Mouse (Mus musculus) G1E (cell line): Measurements from ENCODE around the gene Masp2. TPM values are rescaled to one million over a fixed set of nuclear protein-coding genes. Genes with fewer than 3 reads are reported as not detected.

Source experiments
- ATAC-seq: 2 replicates; pipeline ENCODE4 v1.8.0; 2016; ENCODE audit warnings: mild to moderate bottlenecking; ENCODE audit not compliant: insufficient number of reproducible peaks, poor library complexity, low FRiP score, severe bottlenecking; ENCODE audit errors: extremely low read depth
- DNase-seq: peaks from one replicate; pipeline ENCODE4 v3.0.0; 2012; ENCODE audit warnings: low spot score
- H3K27me3 ChIP-seq: 2 replicates; pipeline ENCODE4 v1.6.1; 2012; ENCODE audit warnings: mild to moderate bottlenecking, low read length, inconsistent platforms; ENCODE audit not compliant: insufficient read depth
- H3K36me3 ChIP-seq: replicated peaks from 2 replicates; pipeline ENCODE3; 2012; ENCODE audit warnings: mild to moderate bottlenecking, inconsistent platforms
- H3K4me1 ChIP-seq: 2 replicates; pipeline ENCODE4 v1.6.1; 2012; ENCODE audit warnings: low read depth, low read length, inconsistent platforms, mixed read lengths; ENCODE audit not compliant: insufficient read depth
- H3K4me3 ChIP-seq: 2 replicates; pipeline ENCODE4 v1.5.1; 2012; ENCODE audit warnings: low read depth, mild to moderate bottlenecking, inconsistent platforms, low read length, moderate library complexity, mixed read lengths
- H3K9me3 ChIP-seq: replicated peaks from 2 replicates; pipeline ENCODE4 v1.6.1; 2012; ENCODE audit warnings: inconsistent platforms
- CTCF ChIP-seq: IDR thresholded peaks from 2 replicates; pipeline ENCODE4 v1.5.1; 2012; ENCODE audit warnings: low read depth, low read length, inconsistent platforms, mixed read lengths
- GATA1 ChIP-seq: IDR thresholded peaks from 2 replicates; pipeline ENCODE4 v1.6.1; 2012; ENCODE audit warnings: borderline replicate concordance, low read length, inconsistent platforms, mixed read lengths
- GATA2 ChIP-seq: IDR thresholded peaks from 2 replicates; pipeline ENCODE4 v1.6.1; 2012; ENCODE audit warnings: low read depth, low read length, inconsistent platforms, borderline replicate concordance
- POLR2AphosphoS5 ChIP-seq: IDR thresholded peaks from 2 replicates; pipeline ENCODE4 v1.6.1; 2012; ENCODE audit warnings: low read depth, low read length, inconsistent platforms; ENCODE audit not compliant: insufficient replicate concordance
- TAL1 ChIP-seq: conservative IDR thresholded peaks from 2 replicates; pipeline ENCODE4 v1.6.1; 2012; ENCODE audit warnings: low read depth, low read length, inconsistent platforms, mixed read lengths
- polyA plus RNA-seq: library from polyadenylated mRNA; stranded (reverse); fragments of >175 nt; gene quantifications from 2 replicates; pipeline ENCODE4 v1.2.3, GENCODE M21; 2012
- total RNA-seq, 2 experiments: library from RNA; stranded (forward) in 1 of 2; stranded (reverse) in 1 of 2; fragments of 200-1000 nt in 1 of 2; fragments of >200 nt in 1 of 2; fragmentation: Nextera tagmentation in 1 of 2; gene quantifications; 2 replicates each; pipeline ENCODE4 v1.2.3; 2014 to 2017

The Masp2 gene
- total and polyA plus RNA-seq, 3 experiments, result 0.69 to 18.1 (median 2.9) TPM

GRCm38 (mm10) chr4:148604541-148605165 lies 2.3 kb downstream of the Masp2 start:
- H3K4me3 ChIP-seq, result no peak overlapping the region
- TF ChIP-seq POLR2AphosphoS5 (no peak), CTCF (peak; percentile 70)
- peak; percentile 50 for DNase-seq

GRCm38 (mm10) chr4:148607758-148608157 lies 5.4 kb downstream of the Masp2 start:
- TF ChIP-seq CTCF, result peak; percentile 66
- no peak for TF ChIP-seq TAL1
- Histone ChIP-seq H3K4me1 (peaks cover 24% of the 10 kb centered on the region; the same call in 1 of the 2 replicates), H3K27me3 (no peaks in the 10 kb centered on the region), H3K36me3 (peaks cover 91% of the 10 kb centered on the region), H3K4me3 (no peak overlapping the region), H3K9me3 (no peaks in the 10 kb centered on the region)
- no peak for DNase-seq
- 0 out of 2 replicates have a peak, but pooled peaks have one; percentile 16 for ATAC-seq

More at GRCm38 (mm10) chr4:148604541-148605165, 2.3 kb downstream of the Masp2 start:
- Histone ChIP-seq H3K9me3 (no peaks in the 10 kb centered on the region), H3K27me3 (no peaks in the 10 kb centered on the region), H3K4me1 (peaks cover 19% of the 10 kb centered on the region), H3K36me3 (peaks cover 89% of the 10 kb centered on the region)
- ATAC-seq, result peak; percentile 74

- ATAC-seq, result no peak
Observed at GRCm38 (mm10) chr4:148609805-148610204, 7.5 kb downstream of the Masp2 start.

GRCm38 (mm10) chr4:148610631-148611364 lies 8.4 kb downstream of the Masp2 start:
- peaks cover 26% of the 10 kb centered on the region for H3K4me1 ChIP-seq
- H3K9me3 ChIP-seq, result no peaks in the 10 kb centered on the region
- no peak for TF ChIP-seq GATA2
- no peak for TF ChIP-seq TAL1
- peak; percentile 71; the same call in 1 of the 2 replicates for TF ChIP-seq POLR2AphosphoS5
- no peak for TF ChIP-seq CTCF
- no peak for TF ChIP-seq GATA1
- H3K27me3 ChIP-seq, result no peaks in the 10 kb centered on the region
- ATAC-seq (no peak), DNase-seq (no peak)
- peaks cover 90% of the 10 kb centered on the region for H3K36me3 ChIP-seq
- H3K4me3 ChIP-seq, result no peak overlapping the region

More at GRCm38 (mm10) chr4:148609805-148610204, 7.5 kb downstream of the Masp2 start:
- TF ChIP-seq POLR2AphosphoS5, result no peak
- no peak for TF ChIP-seq TAL1
- TF ChIP-seq CTCF, result no peak
- no peak for TF ChIP-seq GATA1
- TF ChIP-seq GATA2, result no peak
- Histone ChIP-seq H3K27me3 (no peaks in the 10 kb centered on the region), H3K4me3 (no peak overlapping the region), H3K9me3 (no peaks in the 10 kb centered on the region), H3K36me3 (peaks cover 88% of the 10 kb centered on the region), H3K4me1 (peaks cover 26% of the 10 kb centered on the region)
- no peak for DNase-seq

GRCm38 (mm10) chr4:148612557-148612956 lies 10.2 kb downstream of the Masp2 start:
- Histone ChIP-seq H3K4me3 (no peak overlapping the region), H3K9me3 (no peaks in the 10 kb centered on the region), H3K27me3 (no peaks in the 10 kb centered on the region), H3K36me3 (peaks cover 87% of the 10 kb centered on the region), H3K4me1 (peaks cover 26% of the 10 kb centered on the region)
- no peak for ATAC-seq
- DNase-seq, result no peak
- TF ChIP-seq POLR2AphosphoS5 (no peak), GATA2 (no peak), TAL1 (no peak), CTCF (no peak), GATA1 (no peak)

GRCm38 (mm10) chr4:148613738-148614137 lies 11.4 kb downstream of the Masp2 start:
- Histone ChIP-seq H3K4me1 (peaks cover 31% of the 10 kb centered on the region), H3K27me3 (no peaks in the 10 kb centered on the region), H3K9me3 (no peaks in the 10 kb centered on the region), H3K4me3 (no peak overlapping the region), H3K36me3 (peaks cover 84% of the 10 kb centered on the region)
- TF ChIP-seq POLR2AphosphoS5 (0 out of 2 replicates have a peak, but pooled peaks have one; percentile 71), CTCF (no peak), GATA1 (no peak)
- no peak for DNase-seq
- no peak for ATAC-seq
